Mouse (Mus musculus): ENCODE results near the gene Erv3.
"Not testable (repeated sequence)": the region's sequence is repeated elsewhere in the genome, so short reads cannot be mapped to it uniquely, and the experiment has no call there.

The Erv3 gene

GRCm38 (mm10) chr2:131866676-131867075 lies 7.1 kb upstream of the Erv3 start:
- in situ Hi-C loops (cut with MboI; ENCODE audit: unreplicated experiment in 2 of 2), result no loop called here

- in situ Hi-C loops (cut with MboI; ENCODE audit: unreplicated experiment in 2 of 2), result no loop called here
Observed at GRCm38 (mm10) chr2:131864262-131864796, 4.8 kb upstream of the Erv3 start.

GRCm38 (mm10) chr2:131863472-131863871 lies 3.9 kb upstream of the Erv3 start:
- in situ Hi-C loops (cut with MboI; ENCODE audit: unreplicated experiment in 2 of 2), result no loop called here

GRCm38 (mm10) chr2:131862617-131863275 lies 3.2 kb upstream of the Erv3 start:
- in situ Hi-C loops (cut with MboI; ENCODE audit: unreplicated experiment in 2 of 2), result no loop called here

GRCm38 (mm10) chr2:131857838-131858237 lies 1.7 kb downstream of the Erv3 start:
- in situ Hi-C loops (cut with MboI; ENCODE audit: unreplicated experiment in 2 of 2), result no loop called here

GRCm38 (mm10) chr2:131853719-131854118 lies 5.8 kb downstream of the Erv3 start:
- in situ Hi-C loops (cut with MboI; ENCODE audit: unreplicated experiment in 2 of 2), result no loop called here

- in situ Hi-C loops (cut with MboI; ENCODE audit: unreplicated experiment in 2 of 2), result no loop called here
Observed at GRCm38 (mm10) chr2:131851333-131852092, 8.0 kb downstream of the Erv3 start.

- in situ Hi-C loops (cut with MboI; ENCODE audit: unreplicated experiment in 2 of 2), result no loop called here
Observed at GRCm38 (mm10) chr2:131850047-131850446, 9.5 kb downstream of the Erv3 start.

GRCm38 (mm10) chr2:131847501-131848359 lies 11.8 kb downstream of the Erv3 start:
- in situ Hi-C loops (cut with MboI; ENCODE audit: unreplicated experiment in 2 of 2), result no loop called here

- in situ Hi-C loops (cut with MboI; ENCODE audit: unreplicated experiment in 2 of 2), result no loop called here
Observed at GRCm38 (mm10) chr2:131846811-131847210, 12.7 kb downstream of the Erv3 start.

GRCm38 (mm10) chr2:131846132-131846710 lies 13.3 kb downstream of the Erv3 start:
- in situ Hi-C loops (cut with MboI; ENCODE audit: unreplicated experiment in 2 of 2), result no loop called here

GRCm38 (mm10) chr2:131845671-131846070 lies 13.9 kb downstream of the Erv3 start:
- in situ Hi-C loops (cut with MboI; ENCODE audit: unreplicated experiment in 2 of 2), result no loop called here

GRCm38 (mm10) chr2:131842568-131842967 lies 17.0 kb downstream of the Erv3 start:
- in situ Hi-C loops (cut with MboI; ENCODE audit: unreplicated experiment in 2 of 2), result no loop called here

- in situ Hi-C loops (cut with MboI; ENCODE audit: unreplicated experiment in 2 of 2), result no loop called here
Observed at GRCm38 (mm10) chr2:131841321-131841693, 18.2 kb downstream of the Erv3 start.

GRCm38 (mm10) chr2:131840611-131841320 lies 18.8 kb downstream of the Erv3 start:
- in situ Hi-C loops (cut with MboI; ENCODE audit: unreplicated experiment in 2 of 2), result no loop called here

- in situ Hi-C loops (cut with MboI; ENCODE audit: unreplicated experiment in 2 of 2), result no loop called here
Observed at GRCm38 (mm10) chr2:131834296-131834695, 25.3 kb downstream of the Erv3 start.

- in situ Hi-C loops (cut with MboI; ENCODE audit: unreplicated experiment in 2 of 2), result no loop called here
Observed at GRCm38 (mm10) chr2:131831861-131832260, 27.7 kb downstream of the Erv3 start.

- in situ Hi-C loops (cut with MboI; ENCODE audit: unreplicated experiment in 2 of 2), result not testable (repeated sequence)
Observed at GRCm38 (mm10) chr2:131830945-131831344, 28.6 kb downstream of the Erv3 start.

- in situ Hi-C loops (cut with MboI; ENCODE audit: unreplicated experiment in 2 of 2), result loop anchor here (5.0 to 10.0 kb wide), 3 partner anchors 57 to 667 kb away; no protein-coding TSS in a partner anchor
Observed at GRCm38 (mm10) chr2:131827999-131828975, 31.3 kb downstream of the Erv3 start.

All from v-Abl transformed pro-B cells (cell line).